Mouse (Mus musculus) erythroid progenitor cell, adult 5-6 weeks (primary cell): ENCODE data around the gene Olfr12. TPM values are rescaled to one million over a fixed set of nuclear protein-coding genes. Genes with fewer than 3 reads are reported as not detected.

Source experiments
- total RNA-seq, 2 experiments: library from RNA; stranded (forward) in 1 of 2; stranded (reverse) in 1 of 2; fragments of 150-400 nt in 1 of 2; fragments of 186-747, 209-891 nt in 1 of 2; gene quantifications; 2 replicates each; pipeline versions ENCODE4 v1.2.3 to v1.2.4; 2015 to 2017; ENCODE audit warnings: low replicate concordance in 2 of 2

Olfr12 gene
- total RNA-seq, 2 experiments from 2014 or later = not detected

Other genes with a start within 250 kb of the Olfr12 start
- gene Ndufa10, start 143.9 kb upstream of the Olfr12 start, total RNA-seq (2015; ENCODE audit: low replicate concordance) = 27.2 and 39.6 TPM in 2 replicates
- gene Ndufa10, start 143.9 kb upstream of the Olfr12 start, total RNA-seq (2017; ENCODE audit: low replicate concordance) = 25.0 and 28.8 TPM in 2 replicates
- not detected in 2 replicates for gene Olfr1416, start 132.7 kb upstream of the Olfr12 start, total RNA-seq (2015; ENCODE audit: low replicate concordance)
- gene Olfr1416, start 132.7 kb upstream of the Olfr12 start, total RNA-seq (2017; ENCODE audit: low replicate concordance) = not detected in 2 replicates
- gene Olfr1415, start 121.7 kb upstream of the Olfr12 start, total RNA-seq (2015; ENCODE audit: low replicate concordance) = not detected in 2 replicates
- not detected in 2 replicates for gene Olfr1415, start 121.7 kb upstream of the Olfr12 start, total RNA-seq (2017; ENCODE audit: low replicate concordance)
- not detected in 2 replicates for gene Olfr1414, start 99.1 kb upstream of the Olfr12 start, total RNA-seq (2015; ENCODE audit: low replicate concordance)
- gene Olfr1414, start 99.1 kb upstream of the Olfr12 start, total RNA-seq (2017; ENCODE audit: low replicate concordance) = not detected in 2 replicates
- not detected in 2 replicates for gene Olfr1413, start 46.5 kb upstream of the Olfr12 start, total RNA-seq (2015; ENCODE audit: low replicate concordance)
- gene Olfr1413, start 46.5 kb upstream of the Olfr12 start, total RNA-seq (2017; ENCODE audit: low replicate concordance) = not detected in 2 replicates
- gene Olfr1412, start 32.0 kb upstream of the Olfr12 start, total RNA-seq (2015; ENCODE audit: low replicate concordance) = not detected in 2 replicates
- gene Olfr1412, start 32.0 kb upstream of the Olfr12 start, total RNA-seq (2017; ENCODE audit: low replicate concordance) = not detected in 2 replicates
- not detected in 2 replicates for gene Olfr1411, start 23.4 kb upstream of the Olfr12 start, total RNA-seq (2015; ENCODE audit: low replicate concordance)
- gene Olfr1411, start 23.4 kb upstream of the Olfr12 start, total RNA-seq (2017; ENCODE audit: low replicate concordance) = not detected in 2 replicates
- not detected in 2 replicates for gene Olfr1410, start 12.0 kb upstream of the Olfr12 start, total RNA-seq (2015; ENCODE audit: low replicate concordance)
- gene Olfr1410, start 12.0 kb upstream of the Olfr12 start, total RNA-seq (2017; ENCODE audit: low replicate concordance) = not detected in 2 replicates
- gene Cops9, start 24.2 kb downstream of the Olfr12 start, total RNA-seq (2015; ENCODE audit: low replicate concordance) = 57.3 and 61.2 TPM in 2 replicates
- gene Cops9, start 24.2 kb downstream of the Olfr12 start, total RNA-seq (2017; ENCODE audit: low replicate concordance) = 22.7 and 46.8 TPM in 2 replicates
- gene Otos, start 31.1 kb downstream of the Olfr12 start, total RNA-seq (2015; ENCODE audit: low replicate concordance) = not detected in 2 replicates
- gene Otos, start 31.1 kb downstream of the Olfr12 start, total RNA-seq (2017; ENCODE audit: low replicate concordance) = not detected in 2 replicates
- gene Gpc1, start 213.9 kb downstream of the Olfr12 start, total RNA-seq (2015; ENCODE audit: low replicate concordance) = 4.0 and 8.4 TPM in 2 replicates
- gene Gpc1, start 213.9 kb downstream of the Olfr12 start, total RNA-seq (2017; ENCODE audit: low replicate concordance) = 3.7 and 4.7 TPM in 2 replicates